Mouse (Mus musculus) small intestine, adult 2 months (tissue): ENCODE results near the gene Strn4.

ENCODE experiments used
- CTCF ChIP-seq: fragments of 200-500 bp; IDR thresholded peaks from 2 replicates; pipeline ENCODE4 v1.5.1; 2012; ENCODE audit warnings: low read depth, mild to moderate bottlenecking, control low read depth, inconsistent platforms, low read length, moderate library complexity, mixed read lengths; ENCODE audit not compliant: insufficient replicate concordance, insufficient read length; ENCODE audit errors: extremely low read depth
- POLR2A ChIP-seq: fragments of 200-500 bp; IDR thresholded peaks from 2 replicates; pipeline ENCODE4 v1.6.1; 2012; ENCODE audit warnings: low read depth, mild to moderate bottlenecking, control low read depth, inconsistent platforms, low read length, moderate library complexity

- TF ChIP-seq POLR2A: no peak
- TF ChIP-seq CTCF: no peak
These were observed 67.5 kb downstream of the Strn4 start for GRCm38 (mm10) chr7:16883162-16883561.
